Mouse (Mus musculus) layer of hippocampus, adult 9-10 months (tissue): Measurements from ENCODE around the gene Ncstn.
A peak's percentile ranks its signal among the peaks of the same experiment; 100 is the strongest.

Experiments
- DNase-seq: peaks from one replicate; pipeline ENCODE4 v3.0.0; 2022; ENCODE audit warnings: low spot score

Ncstn gene

GRCm38 (mm10) chr1:172027010-172027808 is 55.4 kb downstream of the Ncstn start:
- DNase-seq = peak; percentile 49

GRCm38 (mm10) chr1:172026201-172026901 is 56.2 kb downstream of the Ncstn start:
- DNase-seq = no peak

- DNase-seq = no peak
These were observed 57.2 kb downstream of the Ncstn start for GRCm38 (mm10) chr1:172025201-172025904.

GRCm38 (mm10) chr1:172024140-172024895 is 58.3 kb downstream of the Ncstn start:
- DNase-seq = no peak

GRCm38 (mm10) chr1:172019863-172020521 is 62.6 kb downstream of the Ncstn start:
- DNase-seq = no peak

GRCm38 (mm10) chr1:172019339-172019738 is 63.3 kb downstream of the Ncstn start:
- DNase-seq = no peak

- DNase-seq = no peak
These were observed 64.0 kb downstream of the Ncstn start for GRCm38 (mm10) chr1:172018336-172019311.

- DNase-seq = no peak
These were observed 65.0 kb downstream of the Ncstn start for GRCm38 (mm10) chr1:172017517-172018070.

- no peak for DNase-seq
These were observed 65.7 kb downstream of the Ncstn start for GRCm38 (mm10) chr1:172016660-172017516.

GRCm38 (mm10) chr1:172016031-172016430 is 66.6 kb downstream of the Ncstn start:
- DNase-seq = no peak
